Mouse (Mus musculus) stomach, postnatal 0 days (tissue): ENCODE measurements around the gene Immp2l. TPM values are rescaled to one million over a fixed set of nuclear protein-coding genes. Genes with fewer than 3 reads are reported as not detected.

Source experiments
- ATAC-seq: fragments of 200-750 bp; cut with Nextera tagmentation; 2 replicates; pipeline ENCODE4 v1.8.0; 2017; ENCODE audit not compliant: low FRiP score, low TSS enrichment
- DNase-seq: peaks from one replicate; pipeline ENCODE4 v3.0.0-alpha.2; 2016; ENCODE audit warnings: low spot score
- H3K27ac ChIP-seq: fragments of 300-500 bp; sonication (generic); replicated peaks from 2 replicates; pipeline ENCODE4 v1.5.1; 2014; ENCODE audit warnings: mild to moderate bottlenecking, control low read depth
- H3K27me3 ChIP-seq: fragments of 300-500 bp; sonication (generic); 2 replicates; pipeline ENCODE4 v1.6.1; 2014; ENCODE audit warnings: low read length; ENCODE audit not compliant: control insufficient read depth, insufficient read depth
- H3K36me3 ChIP-seq: fragments of 300-500 bp; sonication (generic); 2 replicates; pipeline ENCODE4 v1.6.1; 2014; ENCODE audit warnings: low read length, mixed read lengths; ENCODE audit not compliant: control insufficient read depth, insufficient read depth
- H3K4me1 ChIP-seq: fragments of 300-500 bp; sonication (generic); replicated peaks from 2 replicates; pipeline ENCODE4 v1.6.1; 2014; ENCODE audit warnings: antibody characterized with exemption; ENCODE audit not compliant: control insufficient read depth, insufficient read depth
- H3K4me2 ChIP-seq: fragments of 300-500 bp; sonication (generic); replicated peaks from 2 replicates; pipeline ENCODE4 v1.6.1; 2014; ENCODE audit warnings: low read depth, mild to moderate bottlenecking, control low read depth, moderate library complexity
- H3K4me3 ChIP-seq: fragments of 300-500 bp; sonication (generic); 2 replicates; pipeline ENCODE4 v1.5.1; 2014; ENCODE audit warnings: low read depth, low read length, control low read depth
- H3K9ac ChIP-seq: fragments of 300-500 bp; sonication (generic); 2 replicates; pipeline ENCODE4 v1.6.1; 2014; ENCODE audit warnings: mild to moderate bottlenecking, low read length, control low read depth, mixed read lengths
- H3K9me3 ChIP-seq: fragments of 300-500 bp; sonication (generic); 2 replicates; pipeline ENCODE4 v1.6.1; 2016; ENCODE audit warnings: low read length; ENCODE audit not compliant: control insufficient read depth
- CTCF ChIP-seq: IDR thresholded peaks from 2 replicates; pipeline ENCODE4 v1.5.1; 2016; ENCODE audit warnings: antibody characterized with exemption, low read depth, mild to moderate bottlenecking, moderate library complexity
- EP300 ChIP-seq: optimal IDR thresholded peaks from 2 replicates; pipeline ENCODE3; 2016; ENCODE audit warnings: antibody characterized with exemption
- WGBS: fragments of 180-500 bp; shearing (Covaris S2); extraction: QIAGEN DNeasy Blood & Tissue Kit; methylation state at CpG from one replicate; pipeline ENCODE4 v1.1.7; 2014; 5-methylcytosine and 5-hydroxymethylcytosine counted together
- polyA plus RNA-seq: library from polyadenylated mRNA; unstranded; fragments of >200 nt; fragmentation: Nextera tagmentation; extraction: Ambion mirVana; gene quantifications from 2 replicates; pipeline ENCODE4 v1.2.1, GENCODE M21; 2015

Immp2l gene
- polyA plus RNA-seq, 1 experiment from 2014 or later = 15.0 TPM

GRCm38 (mm10) chr12:41510588-41510987 lies 486.7 kb downstream of the Immp2l start:
- no peak overlapping the region for H3K27ac ChIP-seq
- no peak for ATAC-seq
- H3K36me3 ChIP-seq = no peaks in the 10 kb centered on the region
- no peaks in the 10 kb centered on the region for H3K9me3 ChIP-seq
- no peak overlapping the region for H3K4me2 ChIP-seq
- H3K4me1 ChIP-seq = no peaks in the 10 kb centered on the region
- no peaks in the 10 kb centered on the region for H3K27me3 ChIP-seq
- WGBS = 60% methylated on average over 3 of the region's 3 CpGs
- TF ChIP-seq CTCF (no peak), EP300 (no peak)
- no peak overlapping the region for H3K4me3 ChIP-seq
- DNase-seq = no peak
- no peak overlapping the region for H3K9ac ChIP-seq

GRCm38 (mm10) chr12:41518897-41519296 lies 495.0 kb downstream of the Immp2l start:
- H3K4me2 ChIP-seq = no peak overlapping the region
- no peaks in the 10 kb centered on the region for H3K36me3 ChIP-seq
- WGBS = 36% methylated on average over 5 of the region's 5 CpGs
- TF ChIP-seq EP300 (no peak), CTCF (no peak)
- DNase-seq (no peak), ATAC-seq (no peak)
- no peak overlapping the region for H3K27ac ChIP-seq
- no peak overlapping the region for H3K4me3 ChIP-seq
- no peak overlapping the region for H3K9ac ChIP-seq
- H3K27me3 ChIP-seq = no peaks in the 10 kb centered on the region
- no peaks in the 10 kb centered on the region for H3K4me1 ChIP-seq
- no peaks in the 10 kb centered on the region for H3K9me3 ChIP-seq

- TF ChIP-seq CTCF (no peak), EP300 (no peak)
These were observed 496.4 kb downstream of the Immp2l start for GRCm38 (mm10) chr12:41520326-41520725.

GRCm38 (mm10) chr12:41521671-41522070 lies 497.8 kb downstream of the Immp2l start:
- Histone ChIP-seq H3K4me3 (no peak overlapping the region), H3K4me1 (no peaks in the 10 kb centered on the region), H3K27ac (no peak overlapping the region), H3K36me3 (no peaks in the 10 kb centered on the region), H3K9me3 (no peaks in the 10 kb centered on the region), H3K9ac (no peak overlapping the region), H3K4me2 (no peak overlapping the region), H3K27me3 (no peaks in the 10 kb centered on the region)
- no peak for DNase-seq
- WGBS = 87% methylated on average over 2 of the region's 2 CpGs
- TF ChIP-seq CTCF = no peak
- TF ChIP-seq EP300 = no peak
- ATAC-seq = no peak

More at GRCm38 (mm10) chr12:41520326-41520725, 496.4 kb downstream of the Immp2l start:
- Histone ChIP-seq H3K4me3 (no peak overlapping the region), H3K36me3 (no peaks in the 10 kb centered on the region), H3K9ac (no peak overlapping the region), H3K9me3 (no peaks in the 10 kb centered on the region), H3K4me2 (no peak overlapping the region), H3K27ac (no peak overlapping the region), H3K4me1 (no peaks in the 10 kb centered on the region), H3K27me3 (no peaks in the 10 kb centered on the region)
- DNase-seq = no peak
- no peak for ATAC-seq
- WGBS = 49% methylated on average over 2 of the region's 2 CpGs

GRCm38 (mm10) chr12:41526688-41527087 lies 502.8 kb downstream of the Immp2l start:
- no peak for ATAC-seq

GRCm38 (mm10) chr12:41528410-41528809 lies 504.5 kb downstream of the Immp2l start:
- no peak for TF ChIP-seq EP300
- no peak for TF ChIP-seq CTCF
- no peaks in the 10 kb centered on the region for H3K9me3 ChIP-seq
- H3K4me1 ChIP-seq = no peaks in the 10 kb centered on the region
- no peaks in the 10 kb centered on the region for H3K36me3 ChIP-seq
- no peak overlapping the region for H3K4me2 ChIP-seq
- no peak overlapping the region for H3K9ac ChIP-seq
- no peak overlapping the region for H3K4me3 ChIP-seq
- ATAC-seq (no peak), DNase-seq (no peak)
- H3K27me3 ChIP-seq = no peaks in the 10 kb centered on the region
- WGBS = 67% methylated on average over 4 of the region's 4 CpGs
- no peak overlapping the region for H3K27ac ChIP-seq

More at GRCm38 (mm10) chr12:41526688-41527087, 502.8 kb downstream of the Immp2l start:
- 65% methylated on average over 2 of the region's 2 CpGs for WGBS
- no peaks in the 10 kb centered on the region for H3K9me3 ChIP-seq
- no peaks in the 10 kb centered on the region for H3K36me3 ChIP-seq
- H3K27me3 ChIP-seq = no peaks in the 10 kb centered on the region
- no peak overlapping the region for H3K9ac ChIP-seq
- no peak overlapping the region for H3K4me3 ChIP-seq
- H3K4me2 ChIP-seq = no peak overlapping the region
- DNase-seq = no peak
- H3K4me1 ChIP-seq = no peaks in the 10 kb centered on the region
- H3K27ac ChIP-seq = no peak overlapping the region
- TF ChIP-seq CTCF (no peak), EP300 (no peak)
